Mouse (Mus musculus): Measurements from ENCODE around the gene Bptf. TPM values are rescaled to one million over a fixed set of nuclear protein-coding genes. Genes with fewer than 3 reads are reported as not detected.
A peak's percentile ranks its signal among the peaks of the same experiment; 100 is the strongest.

Gene Bptf
- polyA plus RNA-seq, 1 experiment from 2014 or later = 19.1 TPM

DNA sequence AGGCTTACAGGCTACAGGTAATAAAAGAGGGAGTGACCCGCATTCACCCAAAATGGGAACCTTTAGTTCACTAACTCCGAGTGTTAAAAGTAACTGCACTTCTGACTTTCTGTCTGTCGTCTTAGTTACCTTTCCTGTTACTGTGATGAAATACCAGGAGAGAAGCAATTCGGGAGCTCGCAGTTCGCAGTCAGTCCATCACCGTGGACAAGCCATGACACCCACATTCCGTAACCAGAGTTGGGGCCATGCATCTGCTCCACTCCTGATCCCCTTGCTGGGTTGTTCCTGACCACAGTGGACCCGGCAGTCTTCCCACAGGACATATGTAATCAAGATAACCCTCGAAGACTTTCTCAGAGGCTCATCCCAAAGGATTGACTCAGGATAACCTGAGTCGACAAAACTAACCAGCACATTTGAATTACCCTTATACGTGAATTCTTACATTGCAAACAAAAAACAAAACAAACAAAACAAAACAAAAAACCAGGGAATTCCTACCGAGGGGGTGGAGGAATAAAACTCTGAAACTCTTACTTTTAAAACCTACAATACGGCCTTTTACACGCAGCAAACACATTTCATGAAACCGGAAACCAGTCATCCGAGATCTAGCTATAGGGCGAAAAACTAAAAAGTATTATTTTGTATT, 120.1 kb downstream of the Bptf start:
- H3K4me3 ChIP-seq (ENCODE audit: low read length) = peak overlapping the region; percentile 51
- 22% methylated on average over 18 of the region's 18 CpGs for WGBS
- no peaks in the 10 kb centered on the region for H3K9me3 ChIP-seq (ENCODE audit: control insufficient read depth, low read length)
- no peaks in the 10 kb centered on the region for H3K36me3 ChIP-seq (ENCODE audit: control insufficient read depth, insufficient read depth, low read length)
- H3K27ac ChIP-seq (ENCODE audit: low read length) = peak overlapping the region; percentile 90
- peak overlapping the region; percentile 69 for H3K9ac ChIP-seq (ENCODE audit: low read depth, low read length)
- peak overlapping the region; percentile 58 for H3K4me2 ChIP-seq (ENCODE audit: low read depth, low read length)
- peaks cover 13% of the 10 kb centered on the region for H3K4me1 ChIP-seq (ENCODE audit: control insufficient read depth, insufficient read depth, low read length)
- H3K27me3 ChIP-seq (replicated peaks; ENCODE audit: control insufficient read depth, insufficient read depth, low read length) = no peaks in the 10 kb centered on the region
- ATAC-seq = no peak

DNA sequence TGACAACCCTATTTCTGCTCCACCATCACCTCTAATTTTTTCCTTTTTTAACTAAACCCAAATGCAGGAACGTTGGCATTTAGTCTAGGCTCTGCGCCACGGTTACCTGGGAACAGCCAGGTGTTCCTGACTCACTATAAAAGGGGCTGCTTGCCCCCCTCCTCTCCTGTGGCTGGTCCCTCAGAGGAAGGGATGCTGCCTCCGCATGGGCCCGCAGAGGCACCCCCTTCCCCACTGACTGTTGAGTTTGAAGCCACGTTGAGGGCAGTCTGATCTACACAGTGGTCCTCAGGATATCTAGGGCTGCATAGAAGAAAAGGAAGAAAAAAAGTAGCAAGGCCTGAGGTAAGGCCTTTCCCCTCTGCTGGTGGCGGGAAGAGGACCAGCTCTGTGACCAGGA, 120.8 kb downstream of the Bptf start:
- ATAC-seq = no peak
- H3K27ac ChIP-seq (ENCODE audit: low read length) = no peak overlapping the region
- H3K4me3 ChIP-seq (ENCODE audit: low read length) = no peak overlapping the region
- peaks cover 13% of the 10 kb centered on the region for H3K4me1 ChIP-seq (ENCODE audit: control insufficient read depth, insufficient read depth, low read length)
- H3K27me3 ChIP-seq (replicated peaks; ENCODE audit: control insufficient read depth, insufficient read depth, low read length) = no peaks in the 10 kb centered on the region
- no peak overlapping the region for H3K4me2 ChIP-seq (ENCODE audit: low read depth, low read length)
- H3K9ac ChIP-seq (ENCODE audit: low read depth, low read length) = no peak overlapping the region
- 78% methylated on average over 7 of the region's 7 CpGs for WGBS
- H3K36me3 ChIP-seq (ENCODE audit: control insufficient read depth, insufficient read depth, low read length) = no peaks in the 10 kb centered on the region
- no peaks in the 10 kb centered on the region for H3K9me3 ChIP-seq (ENCODE audit: control insufficient read depth, low read length)

DNA sequence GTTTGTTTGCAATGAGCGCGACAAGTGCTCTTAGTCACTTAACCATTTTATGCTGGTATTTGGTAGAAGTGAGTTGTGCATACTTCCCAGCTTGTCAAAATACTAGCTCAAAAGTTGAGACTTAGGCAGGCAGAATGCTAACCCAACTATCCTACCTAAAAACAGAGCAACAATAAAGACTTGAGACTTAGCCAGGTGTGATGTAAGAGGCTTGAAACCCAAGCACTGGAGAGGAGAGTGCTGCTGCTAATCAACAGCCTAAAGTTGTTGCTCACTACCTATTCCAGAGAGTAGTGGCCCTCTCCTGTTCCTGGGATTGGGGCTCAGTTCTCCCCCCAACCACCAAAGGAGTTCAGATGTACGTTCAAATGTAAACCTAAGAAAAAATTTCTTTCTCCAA, 121.5 kb downstream of the Bptf start:
- Histone ChIP-seq H3K4me3 (ENCODE audit: low read length) (no peak overlapping the region), H3K4me1 (ENCODE audit: control insufficient read depth, insufficient read depth, low read length) (peaks cover 13% of the 10 kb centered on the region), H3K9me3 (ENCODE audit: control insufficient read depth, low read length) (no peaks in the 10 kb centered on the region), H3K36me3 (ENCODE audit: control insufficient read depth, insufficient read depth, low read length) (no peaks in the 10 kb centered on the region), H3K4me2 (ENCODE audit: low read depth, low read length) (no peak overlapping the region), H3K9ac (ENCODE audit: low read depth, low read length) (no peak overlapping the region), H3K27ac (ENCODE audit: low read length) (no peak overlapping the region), H3K27me3 (replicated peaks; ENCODE audit: control insufficient read depth, insufficient read depth, low read length) (no peaks in the 10 kb centered on the region)
- WGBS = 90% methylated on average over 3 of the region's 3 CpGs
- ATAC-seq = no peak

DNA sequence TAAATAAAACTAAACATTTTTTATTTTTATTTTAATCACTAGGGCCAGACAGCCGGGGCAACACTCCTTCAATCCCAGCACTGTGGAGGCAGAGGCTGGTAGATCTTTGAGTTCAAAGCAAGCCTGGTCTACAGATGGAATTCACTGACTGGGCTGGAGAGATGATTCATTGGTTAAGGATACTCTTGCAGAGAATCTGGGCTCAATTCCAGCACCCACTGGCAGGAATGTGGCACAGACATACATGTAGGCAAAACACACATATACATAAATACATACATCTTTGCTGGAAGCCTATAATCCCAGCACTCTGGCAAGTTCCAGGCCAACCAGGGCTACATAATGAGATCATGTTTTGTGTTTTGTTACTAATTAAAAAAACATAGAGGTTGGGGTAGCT, 126.4 kb downstream of the Bptf start:
- Histone ChIP-seq H3K27me3 (replicated peaks; ENCODE audit: control insufficient read depth, insufficient read depth, low read length) (no peaks in the 10 kb centered on the region), H3K9ac (ENCODE audit: low read depth, low read length) (no peak overlapping the region), H3K27ac (ENCODE audit: low read length) (no peak overlapping the region), H3K36me3 (ENCODE audit: control insufficient read depth, insufficient read depth, low read length) (no peaks in the 10 kb centered on the region), H3K4me3 (ENCODE audit: low read length) (no peak overlapping the region), H3K4me1 (ENCODE audit: control insufficient read depth, insufficient read depth, low read length) (no peaks in the 10 kb centered on the region), H3K4me2 (ENCODE audit: low read depth, low read length) (no peak overlapping the region), H3K9me3 (ENCODE audit: control insufficient read depth, low read length) (no peaks in the 10 kb centered on the region)
- ATAC-seq = no peak
- 96% methylated on average over 1 of the region's 1 CpGs for WGBS

DNA sequence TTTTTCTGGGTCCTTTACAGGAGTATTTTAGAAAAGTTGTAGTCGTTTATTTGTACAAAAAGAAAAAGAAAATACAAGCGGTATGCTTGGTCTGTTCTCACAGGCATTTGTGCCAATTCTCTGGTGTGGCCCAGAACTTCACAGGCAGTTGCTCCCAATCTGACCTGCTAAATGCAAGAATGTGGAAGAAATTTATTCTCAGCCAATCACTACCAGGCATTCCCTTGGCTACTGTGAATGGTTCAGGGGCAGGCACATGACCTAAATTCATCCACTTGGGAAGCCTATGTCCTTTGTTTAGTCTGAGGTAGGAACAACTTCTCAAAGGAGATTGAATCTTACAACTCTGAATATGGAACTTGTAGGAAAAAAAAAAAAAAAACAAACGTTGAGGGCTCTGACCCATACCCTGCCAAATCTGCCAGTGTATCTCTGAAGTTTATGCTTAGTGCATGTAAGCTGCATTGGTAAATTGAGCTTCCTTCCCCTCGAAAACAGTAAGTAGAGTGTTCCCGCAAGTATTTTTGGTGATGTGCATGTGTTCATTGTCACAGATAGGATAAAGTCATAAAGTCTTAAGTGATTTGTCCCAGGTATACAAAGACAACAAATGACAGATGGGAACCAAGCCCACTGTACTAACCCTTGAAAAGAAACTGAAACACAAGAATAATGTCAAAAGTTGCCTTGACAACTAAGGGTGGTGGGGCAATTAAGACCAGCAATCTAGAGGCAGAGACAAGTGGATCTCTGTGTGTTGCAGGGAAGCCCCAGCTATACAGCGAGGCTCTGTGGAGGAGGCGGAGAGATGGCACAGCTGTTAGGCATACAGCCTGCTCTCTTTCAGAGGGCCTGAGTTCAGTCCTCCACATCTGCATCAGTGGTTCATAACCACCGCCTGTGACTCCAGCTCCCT, 129.9 kb downstream of the Bptf start:
- Histone ChIP-seq H3K27me3 (replicated peaks; ENCODE audit: control insufficient read depth, insufficient read depth, low read length) (no peaks in the 10 kb centered on the region), H3K4me2 (ENCODE audit: low read depth, low read length) (no peak overlapping the region), H3K36me3 (ENCODE audit: control insufficient read depth, insufficient read depth, low read length) (no peaks in the 10 kb centered on the region), H3K4me3 (ENCODE audit: low read length) (no peak overlapping the region), H3K27ac (ENCODE audit: low read length) (peak overlapping the region; percentile 14; the same call in 1 of the 2 replicates), H3K4me1 (ENCODE audit: control insufficient read depth, insufficient read depth, low read length) (peaks cover 4% of the 10 kb centered on the region; the same call in 1 of the 2 replicates), H3K9me3 (ENCODE audit: control insufficient read depth, low read length) (no peaks in the 10 kb centered on the region), H3K9ac (ENCODE audit: low read depth, low read length) (no peak overlapping the region)
- 48% methylated on average over 8 of the region's 8 CpGs for WGBS
- no peak for ATAC-seq

DNA sequence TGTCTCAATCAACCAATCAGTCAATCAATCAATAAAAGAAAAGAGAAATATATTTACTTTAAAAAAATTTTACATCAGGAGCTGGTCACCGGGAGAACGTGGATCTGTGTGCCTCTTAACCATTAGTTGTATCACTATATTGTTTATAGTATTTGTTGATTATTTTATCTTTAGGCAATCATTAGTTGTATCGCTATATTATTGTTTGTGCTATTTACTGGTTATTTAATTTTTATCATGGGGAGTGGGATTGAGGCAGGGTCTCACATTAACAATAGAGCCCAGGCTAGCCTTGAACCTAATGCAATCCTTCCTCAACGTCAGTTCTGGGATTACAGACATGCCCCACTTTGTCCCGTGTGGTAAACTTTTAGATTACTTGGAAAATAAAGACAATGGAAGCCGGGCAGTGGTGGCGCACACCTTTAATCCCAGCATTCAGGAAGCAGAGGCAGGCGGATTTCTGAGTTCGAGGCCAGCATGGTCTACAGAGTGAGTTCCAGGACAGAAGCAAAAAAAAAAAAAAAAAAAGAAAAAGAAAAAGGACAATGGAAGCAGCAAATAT, 131.9 kb downstream of the Bptf start:
- Histone ChIP-seq H3K4me1 (ENCODE audit: control insufficient read depth, insufficient read depth, low read length) (peaks cover 10% of the 10 kb centered on the region; the same call in 1 of the 2 replicates), H3K4me3 (ENCODE audit: low read length) (peak overlapping the region; percentile 39), H3K9ac (ENCODE audit: low read depth, low read length) (peak overlapping the region; percentile 66), H3K27ac (ENCODE audit: low read length) (peak overlapping the region; percentile 85), H3K4me2 (ENCODE audit: low read depth, low read length) (peak overlapping the region; percentile 67), H3K9me3 (ENCODE audit: control insufficient read depth, low read length) (no peaks in the 10 kb centered on the region), H3K36me3 (ENCODE audit: control insufficient read depth, insufficient read depth, low read length) (no peaks in the 10 kb centered on the region), H3K27me3 (replicated peaks; ENCODE audit: control insufficient read depth, insufficient read depth, low read length) (no peaks in the 10 kb centered on the region)
- 69% methylated on average over 9 of the region's 9 CpGs for WGBS
- no peak for ATAC-seq

DNA sequence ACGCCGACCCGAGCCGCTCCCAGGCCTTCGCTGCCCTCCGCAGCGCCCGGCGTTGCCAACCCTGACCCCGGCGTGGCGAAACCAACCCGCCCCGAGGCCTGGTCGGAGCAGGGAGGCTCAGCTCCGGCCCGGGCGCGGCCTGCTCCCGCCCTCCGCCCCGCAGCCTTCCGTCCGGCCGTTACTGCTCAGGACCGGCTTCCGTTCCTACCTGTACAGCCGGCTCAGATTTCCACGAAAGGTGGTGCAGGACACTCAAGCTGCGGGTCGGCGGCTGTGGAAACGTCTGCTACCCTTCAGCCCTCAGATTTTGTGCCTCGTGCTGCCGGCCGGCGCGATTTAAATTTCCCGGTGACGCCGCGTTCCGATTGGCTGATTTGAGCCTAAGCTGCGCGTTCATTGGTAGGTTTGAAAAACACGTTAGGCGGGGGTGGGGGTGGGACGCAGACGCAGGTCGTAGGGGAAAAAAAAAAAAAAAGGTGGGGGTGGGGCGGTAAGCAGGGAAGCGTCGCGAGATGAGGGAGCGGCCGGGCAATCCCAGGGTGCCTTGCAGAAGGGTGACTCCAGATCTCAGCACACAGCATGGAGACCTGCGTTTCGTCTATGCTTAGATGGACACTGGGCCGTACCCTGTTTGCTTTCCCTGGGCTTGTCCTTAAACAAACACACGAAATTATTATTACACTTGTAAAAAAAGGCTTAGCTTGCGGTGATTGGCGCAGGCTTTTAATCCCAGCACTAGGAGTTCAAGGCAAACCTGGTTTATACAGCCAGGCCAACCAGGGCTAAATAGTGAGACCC, 132.6 kb downstream of the Bptf start, which contains the start of gene Kpna2:
TSS of gene Kpna2 (minus strand) at position 391 of the 798 bp plus-strand sequence.
- peak within 1 kb of the TSS; percentile 93 for H3K27ac ChIP-seq (ENCODE audit: low read length)
- under 1% methylated on average over 62 of the region's 62 CpGs for WGBS

DNA sequence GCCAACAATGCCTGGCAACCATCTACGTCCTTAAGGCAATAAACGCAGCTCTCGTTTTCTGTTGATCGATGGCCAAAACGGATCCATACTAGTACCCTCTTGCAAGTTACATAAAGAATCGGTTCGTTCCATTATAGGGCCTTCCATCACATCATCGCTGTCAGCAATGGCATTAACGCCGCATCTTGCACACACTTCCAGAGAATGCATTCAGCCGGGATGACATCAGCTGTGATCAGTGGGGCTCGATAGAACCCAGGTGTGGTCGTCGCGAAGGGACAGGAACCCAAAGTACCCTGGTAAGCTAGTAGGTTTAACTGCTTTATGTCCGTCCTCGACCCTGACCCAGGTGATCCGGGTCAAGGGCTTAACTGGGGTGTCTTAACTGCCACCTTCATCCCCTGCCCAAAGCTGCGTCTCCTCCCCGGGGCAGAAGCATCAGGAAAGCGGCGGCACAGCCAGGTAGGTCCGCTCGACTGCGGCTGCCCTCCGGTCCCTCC, 133.2 kb downstream of the Bptf start:
- H3K4me3 ChIP-seq (ENCODE audit: low read length) = peak overlapping the region; percentile 98
- H3K36me3 ChIP-seq (ENCODE audit: control insufficient read depth, insufficient read depth, low read length) = 0 out of 2 replicates have a peak, but pooled peaks cover 3% of the 10 kb centered on the region
- peak overlapping the region; percentile 65 for H3K4me2 ChIP-seq (ENCODE audit: low read depth, low read length)
- peak overlapping the region; percentile 93 for H3K27ac ChIP-seq (ENCODE audit: low read length)
- ATAC-seq = peak; percentile 8
- H3K4me1 ChIP-seq (ENCODE audit: control insufficient read depth, insufficient read depth, low read length) = peaks cover 17% of the 10 kb centered on the region
- peak overlapping the region; percentile 93 for H3K9ac ChIP-seq (ENCODE audit: low read depth, low read length)
- H3K27me3 ChIP-seq (replicated peaks; ENCODE audit: control insufficient read depth, insufficient read depth, low read length) = no peaks in the 10 kb centered on the region
- under 1% methylated on average over 26 of the region's 26 CpGs for WGBS
- H3K9me3 ChIP-seq (ENCODE audit: control insufficient read depth, low read length) = no peaks in the 10 kb centered on the region

More for the DNA sequence above, 132.6 kb downstream of the Bptf start, which contains the start of gene Kpna2:
- no peaks in the 10 kb centered on the region for H3K9me3 ChIP-seq (ENCODE audit: control insufficient read depth, low read length)
- no peaks in the 10 kb centered on the region for H3K36me3 ChIP-seq (ENCODE audit: control insufficient read depth, insufficient read depth, low read length)
- ATAC-seq = peak; percentile 95
- peaks cover 13% of the 10 kb centered on the region for H3K4me1 ChIP-seq (ENCODE audit: control insufficient read depth, insufficient read depth, low read length)
- peak within 1 kb of the TSS; percentile 98 for H3K4me3 ChIP-seq (ENCODE audit: low read length)
- no peaks in the 10 kb centered on the region for H3K27me3 ChIP-seq (replicated peaks; ENCODE audit: control insufficient read depth, insufficient read depth, low read length)
- peak within 1 kb of the TSS; percentile 93 for H3K9ac ChIP-seq (ENCODE audit: low read depth, low read length)
- H3K4me2 ChIP-seq (ENCODE audit: low read depth, low read length) = peak within 1 kb of the TSS; percentile 67

All from intestine, embryonic 16.5 days (tissue).